Mouse (Mus musculus) C2C12 (cell line): ENCODE results near the gene Rpl11. TPM values are rescaled to one million over a fixed set of nuclear protein-coding genes. Genes with fewer than 3 reads are reported as not detected.
A peak's percentile ranks its signal among the peaks of the same experiment; 100 is the strongest.
"Not testable (repeated sequence)": the region's sequence is repeated elsewhere in the genome, so short reads cannot be mapped to it uniquely, and the experiment has no call there.

Source experiments
- H3K27me3 ChIP-seq: one replicate; pipeline ENCODE4 v1.6.1; 2011; ENCODE audit not compliant: control insufficient read depth, insufficient read depth, insufficient read length
- H3K36me3 ChIP-seq: one replicate; pipeline ENCODE4 v1.6.1; 2011; ENCODE audit not compliant: control insufficient read depth, insufficient read depth
- H3K4me3 ChIP-seq: one replicate; pipeline ENCODE4 v1.5.1; 2011; ENCODE audit warnings: mild to moderate bottlenecking, control low read depth; ENCODE audit not compliant: poor library complexity, insufficient read depth, severe bottlenecking
- H3K79me2 ChIP-seq: one replicate; pipeline ENCODE4 v1.6.1; 2011; ENCODE audit not compliant: control insufficient read depth, insufficient read depth
- H3K79me3 ChIP-seq: one replicate; pipeline ENCODE4 v1.6.1; 2011; ENCODE audit warnings: low read depth, control low read depth
- H3ac ChIP-seq: one replicate; pipeline ENCODE3; 2011; ENCODE audit warnings: low read depth; ENCODE audit not compliant: control insufficient read depth, insufficient read length
- CEBPB ChIP-seq: IDR thresholded peaks from one replicate; pipeline ENCODE4 v1.6.1; 2011; ENCODE audit warnings: low read depth, mild to moderate bottlenecking, control low read depth, moderate library complexity
- CTCF ChIP-seq: IDR thresholded peaks from one replicate; pipeline ENCODE4 v1.5.1; 2011; ENCODE audit not compliant: control insufficient read depth, insufficient read depth, insufficient read length
- FOSL1 ChIP-seq: IDR thresholded peaks from one replicate; pipeline ENCODE4 v1.8.0; 2011; ENCODE audit warnings: mild to moderate bottlenecking, low read length; ENCODE audit not compliant: poor library complexity, insufficient read depth, severe bottlenecking
- MAX ChIP-seq: IDR thresholded peaks from one replicate; pipeline ENCODE4 v1.6.1; 2011; ENCODE audit warnings: mild to moderate bottlenecking, control low read depth
- MYOD1 ChIP-seq: IDR thresholded peaks from one replicate; pipeline ENCODE4 v1.6.1; 2011; ENCODE audit warnings: low read depth; ENCODE audit not compliant: control insufficient read depth, insufficient read length
- MYOG ChIP-seq: IDR thresholded peaks from one replicate; pipeline ENCODE4 v1.6.1; 2011; ENCODE audit not compliant: control insufficient read depth, insufficient read length; ENCODE audit errors: extremely low read depth
- USF1 ChIP-seq: IDR thresholded peaks from one replicate; pipeline ENCODE4 v1.6.1; 2011; ENCODE audit warnings: low read depth, mild to moderate bottlenecking, control low read depth, moderate library complexity
- long read RNA-seq, 2 experiments: library from polyadenylated mRNA; unstranded; transcript quantifications; one replicate each; pipeline ENCODE4 v2.0.0; 2019 to 2020
- polyA plus RNA-seq: library from polyadenylated mRNA; unstranded; fragments of >200 nt; fragmentation: generic; extraction: Trizol; gene quantifications from one replicate; pipeline ENCODE4 v1.2.1, GENCODE M21; 2012; ENCODE audit warnings: missing spikeins

Rpl11 gene
- 2,415 TPM for polyA plus RNA-seq
- long read RNA-seq, experiment 1, transcript Rpl11-202 (5 exons, 807 nt): minor isoform, 22 of 719 reads
- long read RNA-seq, experiment 1, transcript Rpl11-201 (6 exons, 833 nt): major isoform, 657 of 719 reads
- long read RNA-seq, experiment 1, partial matches to known transcripts: 14 of 719 reads
- long read RNA-seq, experiment 1, other reads (novel, unspliced or antisense): 26 of 719 reads
- long read RNA-seq, experiment 2, transcript Rpl11-201 (6 exons, 833 nt): major isoform, 506 of 521 reads
- long read RNA-seq, experiment 2, partial matches to known transcripts: 1 of 521 reads
- long read RNA-seq, experiment 2, other reads (novel, unspliced or antisense): 5 of 521 reads

DNA sequence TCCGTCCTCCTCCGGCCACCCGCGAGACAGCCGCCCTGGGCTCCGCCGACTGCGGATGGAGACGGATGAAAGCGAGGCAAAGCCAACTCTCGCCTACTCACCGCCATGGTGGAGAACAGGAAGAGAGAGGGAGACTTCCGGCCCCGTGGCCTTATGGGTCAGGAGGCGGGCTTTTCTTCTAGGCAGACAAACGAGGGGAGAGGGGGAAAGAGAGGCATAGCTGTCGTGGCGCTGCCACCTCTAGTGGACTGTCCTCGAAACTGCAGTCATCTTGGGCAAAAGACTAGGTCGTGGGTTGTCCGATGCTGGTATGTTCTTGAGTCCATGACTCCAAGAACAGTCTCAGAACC lies at the start of gene Rpl11:
Gene Rpl11 (minus strand): TSS at position 182 of the 350 bp plus-strand sequence.
- Histone ChIP-seq H3K79me3 (peaks cover 50% of the 10 kb centered on the region), H3K79me2 (peaks cover 51% of the 10 kb centered on the region), H3K36me3 (peaks cover 46% of the 10 kb centered on the region), H3K4me3 (peak within 1 kb of the TSS; percentile 95), H3K27me3 (no peaks in the 10 kb centered on the region), H3ac (peak within 1 kb of the TSS; percentile 94)
- TF ChIP-seq USF1 (peak; percentile 72), FOSL1 (no peak), MAX (peak; percentile 80), CEBPB (no peak), MYOD1 (no peak), CTCF (peak; percentile 58), MYOG (no peak)

DNA sequence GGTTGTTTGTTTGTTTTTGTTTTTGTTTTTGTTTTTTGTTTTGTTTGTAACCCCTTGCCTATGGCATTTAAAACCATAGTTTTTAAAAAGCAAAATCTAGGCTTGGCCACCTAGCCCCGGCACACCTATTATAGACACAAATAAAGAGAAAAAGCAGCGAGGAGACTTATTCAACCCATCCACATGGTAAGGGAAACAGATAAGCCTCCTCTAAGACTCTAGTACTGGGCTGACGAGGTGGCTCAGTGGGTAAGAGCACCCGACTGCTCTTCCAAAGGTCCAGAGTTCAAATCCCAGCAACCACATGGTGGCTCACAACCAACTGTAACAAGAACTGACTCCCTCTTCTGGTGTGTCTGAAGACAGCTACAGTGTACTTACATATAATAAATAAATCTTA lies 48.5 kb upstream of the Rpl11 start:
- H3ac ChIP-seq, H3K79me3 ChIP-seq, H3K27me3 ChIP-seq, H3K4me3 ChIP-seq, H3K36me3 ChIP-seq, H3K79me2 ChIP-seq: not testable (repeated sequence)

DNA sequence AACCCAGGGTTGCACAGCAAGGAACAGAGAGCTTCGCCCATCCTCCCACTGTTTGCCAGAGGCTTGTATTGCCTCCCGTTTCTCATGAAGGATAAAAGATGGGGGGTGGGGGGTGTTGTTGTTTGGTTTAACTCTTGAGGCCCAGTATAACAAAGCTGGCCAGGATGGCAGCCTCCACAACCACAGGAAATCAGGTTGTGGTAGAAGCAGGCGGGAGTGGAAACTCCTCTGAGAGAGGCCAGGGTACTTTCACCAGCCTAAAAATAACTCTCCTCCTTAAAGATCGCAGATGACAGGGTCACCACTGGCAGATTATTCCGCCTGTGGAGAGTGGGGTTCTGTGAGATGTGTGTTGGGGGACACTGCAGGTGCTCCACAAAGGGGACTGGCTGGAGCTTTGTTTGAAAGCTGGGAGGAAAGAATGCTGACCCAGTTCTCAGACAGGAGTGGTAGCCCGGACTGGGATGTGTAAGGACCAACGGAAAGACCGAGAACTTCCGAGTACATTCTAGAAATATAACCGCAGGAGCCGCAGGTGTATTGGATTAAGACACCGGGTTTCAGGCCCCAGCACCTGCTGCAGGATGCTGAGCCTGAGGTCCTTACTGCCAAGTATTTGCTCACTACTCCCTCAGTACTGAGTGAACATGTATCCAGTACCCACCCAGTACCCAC lies 47.3 kb upstream of the Rpl11 start:
- Histone ChIP-seq H3K27me3 (no peaks in the 10 kb centered on the region), H3ac (no peak overlapping the region), H3K79me3 (no peaks in the 10 kb centered on the region), H3K4me3 (no peak overlapping the region), H3K79me2 (no peaks in the 10 kb centered on the region), H3K36me3 (no peaks in the 10 kb centered on the region)
- TF ChIP-seq MAX (no peak), MYOD1 (no peak), CEBPB (no peak), FOSL1 (no peak), USF1 (no peak), MYOG (no peak), CTCF (no peak)

DNA sequence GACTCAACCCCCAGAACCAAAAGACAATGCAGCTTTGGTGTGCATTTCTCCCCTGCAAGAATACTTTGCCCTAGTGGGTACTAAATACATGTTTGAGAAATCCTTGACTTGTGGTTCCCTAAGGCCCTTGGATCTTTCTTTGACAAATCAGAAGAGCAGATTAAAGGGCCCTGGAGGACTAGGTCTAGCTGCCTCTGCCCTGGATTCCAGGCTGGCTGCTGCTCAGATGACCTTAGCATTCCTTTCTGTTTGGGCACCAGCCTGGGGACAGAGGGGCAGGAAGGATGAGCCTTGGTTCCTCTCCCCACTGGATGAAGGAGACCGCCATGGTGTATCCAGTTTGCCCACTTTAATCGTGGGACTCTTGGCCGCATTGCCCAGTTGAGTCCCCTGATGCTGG lies 45.2 kb upstream of the Rpl11 start:
- no peak overlapping the region for H3ac ChIP-seq
- no peaks in the 10 kb centered on the region for H3K79me2 ChIP-seq
- H3K79me3 ChIP-seq: no peaks in the 10 kb centered on the region
- no peak overlapping the region for H3K4me3 ChIP-seq
- H3K27me3 ChIP-seq: no peaks in the 10 kb centered on the region
- TF ChIP-seq USF1 (no peak), MAX (no peak), MYOG (no peak), CEBPB (no peak), FOSL1 (no peak), MYOD1 (no peak), CTCF (no peak)
- H3K36me3 ChIP-seq: no peaks in the 10 kb centered on the region

DNA sequence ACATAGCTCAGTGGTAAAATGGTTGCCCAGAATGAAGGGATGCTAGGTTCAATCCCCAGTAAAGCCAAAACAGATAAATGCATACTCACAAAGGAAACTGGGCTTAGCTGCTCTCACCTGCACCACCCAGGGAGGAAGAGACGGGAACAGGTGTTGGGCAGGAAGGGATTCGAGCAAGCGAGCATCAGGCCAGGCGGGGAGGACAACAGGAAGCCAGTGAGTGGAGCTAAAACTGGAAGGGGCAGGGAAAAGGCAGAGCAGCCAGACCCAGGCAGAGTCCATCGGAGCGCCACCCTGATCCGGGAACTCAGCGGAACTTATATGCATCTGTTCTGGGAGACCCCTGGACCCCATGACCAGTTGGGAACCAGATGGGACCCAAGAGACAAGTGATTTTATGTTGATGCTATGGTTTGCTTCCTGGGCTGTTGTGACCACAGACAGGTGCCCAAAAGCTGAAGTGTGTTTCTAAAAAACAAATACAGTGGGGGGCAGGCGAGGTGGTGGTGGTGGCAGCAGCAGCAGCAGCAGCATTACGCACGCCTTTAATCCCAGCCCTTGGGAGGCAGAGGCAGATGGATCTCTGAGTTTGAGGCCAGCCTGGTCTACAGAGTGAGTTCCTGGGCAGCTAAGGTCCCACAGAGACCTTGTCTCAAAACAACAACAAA lies 43.4 kb upstream of the Rpl11 start:
- no peaks in the 10 kb centered on the region for H3K79me2 ChIP-seq
- H3K36me3 ChIP-seq: no peaks in the 10 kb centered on the region
- H3ac ChIP-seq: no peak overlapping the region
- no peaks in the 10 kb centered on the region for H3K27me3 ChIP-seq
- TF ChIP-seq FOSL1 (no peak), MYOG (no peak), CTCF (no peak), CEBPB (no peak), USF1 (no peak), MYOD1 (no peak), MAX (no peak)
- no peak overlapping the region for H3K4me3 ChIP-seq
- no peaks in the 10 kb centered on the region for H3K79me3 ChIP-seq
